Mouse (Mus musculus): ENCODE data around the gene Rps5.
"Not testable (repeated sequence)": the region's sequence is repeated elsewhere in the genome, so short reads cannot be mapped to it uniquely, and the experiment has no call there.

The Rps5 gene

GRCm38 (mm10) chr7:12921705-12922465, at the start of gene Rps5:
Rps5 (plus strand) TSS chr7:12922290.
- peak; percentile 98 for DNase-seq

GRCm38 (mm10) chr7:12874301-12874700, 47.8 kb upstream of the Rps5 start:
- no peak for DNase-seq

DNA sequence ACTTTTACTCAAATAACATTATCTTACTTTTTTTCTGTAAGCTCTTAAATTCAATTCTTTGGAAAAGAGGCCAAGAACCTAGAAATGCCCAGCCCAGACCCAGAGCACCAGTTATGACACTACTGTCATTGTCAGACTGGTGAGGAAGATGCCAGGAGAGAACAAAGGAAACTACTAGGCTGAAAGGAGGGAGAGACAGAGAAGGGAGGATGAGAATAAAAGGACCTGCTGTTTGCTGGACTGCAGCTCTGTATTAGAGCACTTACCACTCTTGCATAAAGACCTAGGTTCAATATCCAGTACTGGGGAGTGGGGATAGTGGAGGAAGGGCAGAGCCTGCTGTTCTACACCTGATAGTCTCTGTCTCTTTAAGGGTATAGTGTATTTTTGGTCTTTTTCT, 42.1 kb upstream of the Rps5 start:
- no peak for DNase-seq

GRCm38 (mm10) chr7:12880497-12880896, 41.6 kb upstream of the Rps5 start:
- not testable (repeated sequence) for DNase-seq

DNA sequence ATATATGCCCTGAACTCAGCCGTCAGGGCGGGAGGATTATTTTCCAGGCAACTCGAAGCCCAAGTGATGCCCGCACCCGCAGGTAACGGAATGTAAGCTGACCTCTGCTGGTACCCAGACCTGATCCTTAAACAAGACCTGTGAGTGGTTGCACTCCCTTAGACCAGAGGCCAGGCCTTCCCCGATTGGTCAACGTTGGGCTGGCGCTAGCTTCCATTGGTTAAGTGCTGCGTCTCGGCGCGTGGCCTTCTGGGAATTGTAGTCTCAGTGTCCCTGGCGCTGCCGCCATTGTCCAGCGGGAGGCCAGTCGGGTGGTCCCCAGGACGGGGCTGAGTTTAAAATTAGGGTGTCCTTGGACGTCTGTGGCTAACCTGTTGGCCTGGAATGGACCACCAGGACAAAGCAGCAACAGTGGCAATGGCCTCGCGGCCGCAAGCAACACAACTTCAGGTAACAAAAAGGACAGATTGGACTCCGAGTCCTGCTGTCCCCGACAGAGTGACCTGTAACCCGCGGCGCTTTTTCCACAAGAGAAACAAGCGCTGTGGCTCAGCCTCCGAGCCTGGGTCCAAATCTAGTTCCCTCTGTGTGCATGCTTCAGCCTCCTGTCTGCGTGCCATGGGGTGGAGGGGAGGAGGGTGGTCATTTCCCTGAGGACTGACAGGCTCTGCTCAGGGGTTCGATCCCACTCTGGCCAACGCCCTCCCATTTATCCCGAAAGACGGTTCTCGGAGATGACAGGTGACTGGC, 41.0 kb upstream of the Rps5 start, which contains the start of gene Zfp128:
TSS of gene Zfp128 (plus strand) at position 267 of the 750 bp plus-strand sequence.
- DNase-seq = peak; percentile 94

DNA sequence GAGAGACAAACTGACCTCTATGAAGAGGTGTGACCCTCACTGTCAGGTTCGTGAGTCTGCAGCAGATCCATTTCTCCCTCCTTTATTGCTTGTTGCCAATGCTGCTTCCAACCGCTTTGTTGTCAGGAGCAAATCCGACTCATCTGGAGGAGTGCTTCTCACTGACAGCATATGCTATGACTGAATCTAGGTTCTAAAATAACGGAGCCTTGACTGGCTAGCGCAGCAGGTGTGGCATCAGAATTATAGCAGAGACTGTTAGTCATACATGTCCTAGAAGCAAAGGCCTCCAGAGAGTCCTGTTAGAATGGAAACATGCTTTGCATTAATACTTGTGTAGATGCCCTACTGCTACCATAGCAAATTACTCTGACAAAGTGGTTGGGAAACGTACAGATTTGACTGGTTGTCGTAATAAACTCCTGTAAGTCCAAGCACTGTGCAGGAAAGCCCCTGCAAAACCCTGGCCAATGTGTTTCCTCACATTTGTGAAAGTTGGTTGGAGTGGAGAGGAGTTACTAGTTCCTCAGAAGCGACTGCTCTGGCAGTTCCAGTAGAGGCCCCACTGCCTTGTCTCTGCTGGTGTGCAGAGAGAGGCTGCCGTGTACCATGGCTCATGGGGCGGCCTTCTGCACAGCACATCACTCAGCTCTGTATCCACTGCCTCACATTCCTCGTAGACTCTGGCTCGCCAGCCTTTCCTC, 35.4 kb upstream of the Rps5 start:
- DNase-seq = no peak

GRCm38 (mm10) chr7:12887585-12887984, 34.5 kb upstream of the Rps5 start:
- DNase-seq = no peak

GRCm38 (mm10) chr7:12890928-12891327, 31.2 kb upstream of the Rps5 start:
- DNase-seq = no peak

DNA sequence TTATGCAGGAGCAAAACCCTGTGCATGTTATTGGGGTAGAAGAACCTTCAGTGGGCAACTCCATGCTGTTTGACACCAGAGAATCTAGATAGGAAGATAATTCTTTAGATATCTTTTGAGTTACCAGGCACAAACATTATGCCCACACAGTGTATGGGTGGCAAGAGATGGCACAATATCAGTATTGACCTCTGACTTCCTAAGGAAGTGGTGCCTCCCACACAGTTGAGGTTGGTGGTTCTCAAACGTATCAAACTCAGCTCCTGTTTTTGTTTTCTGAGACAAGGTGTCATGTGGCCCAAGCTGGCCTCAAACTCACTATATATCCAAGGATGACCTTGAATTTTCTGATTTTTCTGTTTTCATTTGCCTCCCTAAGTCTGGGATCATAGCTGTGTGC, 30.8 kb upstream of the Rps5 start:
- DNase-seq = no peak

DNA sequence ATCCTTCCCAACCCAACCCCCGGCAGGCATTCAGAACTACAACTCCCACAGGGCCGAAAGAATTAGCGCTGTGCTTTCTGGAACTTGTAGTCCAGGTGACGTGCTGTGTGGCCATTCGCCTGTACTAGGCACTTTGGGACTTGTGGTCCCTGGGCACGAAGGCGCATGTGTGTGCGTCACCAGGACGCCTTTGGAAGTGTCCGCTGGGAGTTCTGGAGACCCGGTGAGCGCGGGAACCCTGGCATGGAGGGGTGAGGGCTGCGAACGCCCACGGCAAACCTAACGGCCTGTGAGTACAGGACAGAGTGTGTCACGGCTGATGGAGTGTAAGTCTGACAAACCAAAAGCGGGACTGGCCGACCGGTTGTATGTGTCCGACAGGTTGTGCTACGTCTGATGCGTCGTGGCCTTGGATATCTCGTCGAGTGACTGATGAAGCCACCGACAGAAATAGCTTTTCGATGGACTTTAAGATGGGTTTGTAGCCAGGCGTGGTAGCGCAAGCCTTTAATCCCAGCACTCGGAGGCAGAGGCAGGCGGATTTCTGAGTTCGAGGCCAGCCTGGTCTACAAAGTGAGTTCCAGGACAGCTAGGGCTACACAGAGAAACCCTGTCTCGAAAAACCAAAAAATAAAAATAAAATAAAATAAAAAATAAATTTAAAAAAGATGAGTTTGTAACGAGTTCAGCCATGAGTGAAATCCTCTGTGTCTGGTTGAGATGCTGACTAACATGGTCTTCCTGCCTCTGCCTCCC, 24.3 kb upstream of the Rps5 start, which contains the start of gene Zscan22:
TSS of gene Zscan22 (plus strand) at position 161 of the 756 bp plus-strand sequence.
- DNase-seq = peak; percentile 90

GRCm38 (mm10) chr7:12901517-12901916, 20.6 kb upstream of the Rps5 start:
- DNase-seq = no peak

GRCm38 (mm10) chr7:12903623-12904022, 18.5 kb upstream of the Rps5 start:
- no peak for DNase-seq

DNA sequence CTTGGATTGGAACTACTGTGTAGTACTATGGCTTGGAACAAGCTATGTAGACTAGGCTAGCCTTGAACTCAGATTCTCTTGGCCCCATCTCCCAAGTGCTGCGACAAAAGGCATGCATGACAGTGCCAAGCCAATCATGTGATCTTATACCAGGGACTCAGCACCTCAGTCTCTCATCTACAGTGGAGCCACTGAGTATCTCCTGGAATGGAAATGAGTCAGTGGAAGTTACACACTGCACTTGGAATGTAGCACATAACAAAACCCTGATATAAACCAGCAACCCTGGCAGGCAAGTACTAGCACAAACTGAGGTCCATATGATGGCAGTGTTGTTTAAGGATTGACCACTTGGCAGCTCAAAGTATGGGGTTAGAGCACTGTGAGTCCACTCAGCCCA, 16.9 kb upstream of the Rps5 start:
- DNase-seq = no peak

DNA sequence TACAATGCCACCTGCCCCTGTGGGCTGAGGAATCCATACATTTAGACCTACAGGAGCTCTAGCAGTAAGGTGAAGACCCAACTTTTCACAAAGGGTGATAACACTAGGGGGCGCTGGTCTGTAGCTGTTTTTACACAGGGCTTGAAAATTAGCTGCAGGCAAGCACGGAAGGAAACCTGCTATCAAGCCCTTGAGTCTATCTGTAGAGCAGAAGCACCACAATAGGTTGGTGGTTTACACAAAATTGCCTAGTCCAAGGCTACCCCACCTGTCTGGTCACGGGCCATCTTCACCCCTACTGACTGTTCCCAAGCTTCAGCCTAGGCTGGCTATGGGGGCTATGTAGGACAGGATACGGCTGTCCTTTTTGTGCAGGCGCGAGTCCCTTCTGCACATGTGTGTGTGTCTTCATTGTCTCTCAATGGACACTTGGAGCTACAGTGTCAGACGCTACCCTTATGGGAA, 12.6 kb upstream of the Rps5 start:
- peak; percentile 80 for DNase-seq

GRCm38 (mm10) chr7:12910181-12910668, 11.9 kb upstream of the Rps5 start:
- DNase-seq = peak; percentile 62

DNA sequence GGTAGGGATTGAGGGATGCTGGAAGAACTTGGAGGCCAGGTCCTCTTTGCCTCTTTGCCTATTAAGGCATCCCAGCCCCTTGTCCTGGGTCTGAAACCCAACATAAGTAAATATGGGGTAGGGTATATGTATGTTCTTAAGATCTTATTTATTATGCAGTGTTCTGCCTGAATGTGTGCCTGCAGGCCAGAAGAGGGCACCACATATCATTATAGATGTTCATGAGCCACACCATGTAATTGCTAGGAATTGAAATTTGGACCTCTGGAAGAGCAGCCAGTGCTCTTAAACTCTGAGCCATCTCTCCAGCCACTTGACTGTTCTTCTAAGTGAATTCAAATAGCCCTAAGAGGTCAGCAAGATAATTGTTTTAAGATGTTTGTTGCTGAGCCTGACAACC, 8.5 kb upstream of the Rps5 start:
- DNase-seq = no peak

DNA sequence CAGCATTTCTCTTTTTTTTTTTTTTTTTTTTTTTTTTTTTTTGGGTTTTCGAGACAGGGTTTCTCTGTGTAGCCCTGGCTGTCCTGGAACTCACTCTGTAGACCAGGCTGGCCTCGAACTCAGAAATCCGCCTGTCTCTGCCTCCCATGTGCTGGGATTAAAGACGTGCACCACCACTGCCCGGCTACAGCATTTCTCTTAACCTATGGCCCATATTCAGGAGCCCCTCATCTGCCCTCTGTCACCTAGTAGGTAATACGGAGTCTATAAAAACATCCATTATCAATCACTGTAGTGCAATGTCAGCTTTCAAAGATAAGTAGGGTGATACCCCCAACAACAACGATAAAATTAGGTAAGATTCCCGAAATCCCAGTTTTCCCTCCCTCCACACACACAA, 1.6 kb upstream of the Rps5 start:
- DNase-seq = not testable (repeated sequence)

GRCm38 (mm10) chr7:12921318-12921704, 779 bp upstream of the Rps5 start:
- DNase-seq = no peak

- DNase-seq = no peak
These were observed 639 bp downstream of the Rps5 start for GRCm38 (mm10) chr7:12922729-12923128.

- peak; percentile 37 for DNase-seq
These were observed 4.2 kb downstream of the Rps5 start for GRCm38 (mm10) chr7:12926316-12926715.

DNA sequence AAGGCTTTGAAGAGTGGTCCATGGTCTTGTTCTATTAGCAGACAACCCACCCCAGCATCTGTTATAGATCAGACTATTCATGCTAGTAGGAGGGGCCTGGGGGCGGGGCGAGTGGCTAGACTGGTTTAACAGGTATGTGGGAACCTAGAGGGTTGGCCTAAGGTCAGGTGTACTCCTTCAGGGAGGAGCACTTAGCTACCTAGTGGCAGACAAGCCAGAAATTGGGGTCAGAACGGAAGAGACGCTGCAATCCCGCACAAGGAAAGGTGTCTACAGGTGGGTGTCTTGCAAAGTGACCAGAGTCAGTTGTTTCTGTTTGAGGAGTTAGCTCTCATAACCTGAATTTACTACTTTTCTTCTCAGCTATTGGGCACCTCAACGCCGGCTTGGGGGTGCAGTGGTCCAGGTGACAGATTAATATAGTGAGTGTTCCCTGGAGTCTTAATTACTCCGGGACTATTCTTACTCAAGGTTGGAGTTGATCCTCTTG, 5.1 kb downstream of the Rps5 start, which contains the start of gene Rnf225:
TSS of gene Rnf225 (plus strand) at position 226 of the 490 bp plus-strand sequence.
- DNase-seq = peak; percentile 40
